Mouse (Mus musculus) urinary bladder, postnatal 0 days (tissue): Measurements from ENCODE around the gene Prdm15. TPM values are rescaled to one million over a fixed set of nuclear protein-coding genes. Genes with fewer than 3 reads are reported as not detected.

Experiments used
- microRNA-seq: library from miRNA; unstranded; fragments of <30 nt; microRNA quantifications from one replicate; pipeline ENCODE4, GENCODE M21; 2016
- polyA plus RNA-seq: library from polyadenylated mRNA; unstranded; fragments of >200 nt; fragmentation: Nextera tagmentation; extraction: Ambion mirVana; gene quantifications from 2 replicates; pipeline ENCODE4 v1.2.1, GENCODE M21; 2015

Prdm15 gene
- 3.5 and 3.9 TPM in 2 replicates for polyA plus RNA-seq

DNA sequence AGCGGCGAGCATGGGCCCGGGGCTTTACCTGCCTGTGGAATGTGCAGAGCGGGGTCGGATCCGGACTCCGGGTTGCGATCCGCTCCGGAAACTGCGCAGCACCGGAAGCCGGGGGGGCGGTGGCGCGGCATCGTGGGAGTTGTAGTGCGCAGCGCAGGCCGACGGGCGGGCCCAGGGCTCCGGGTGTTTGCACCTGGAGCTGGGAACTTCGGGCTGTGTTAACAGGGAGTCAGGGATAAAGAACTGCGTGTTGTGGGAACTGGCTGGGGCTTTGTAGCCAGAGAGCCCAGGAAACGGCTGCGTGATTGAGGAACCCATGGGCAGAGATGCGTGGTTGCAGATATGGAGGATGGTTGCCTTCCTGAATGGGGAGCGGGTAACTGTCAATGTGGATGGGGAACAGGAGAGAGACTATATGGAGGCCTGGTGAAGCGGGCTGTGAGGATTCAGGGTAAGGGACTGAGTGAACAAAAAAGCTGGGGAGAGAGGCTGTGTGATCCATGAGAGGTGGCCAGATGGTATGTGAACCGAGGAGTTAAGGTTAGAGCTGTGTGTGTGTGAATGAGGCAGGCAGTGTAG is at the start of gene Prdm15:
TSS of gene Prdm15 (minus strand) at position 110 of the 579 bp plus-strand sequence.

DNA sequence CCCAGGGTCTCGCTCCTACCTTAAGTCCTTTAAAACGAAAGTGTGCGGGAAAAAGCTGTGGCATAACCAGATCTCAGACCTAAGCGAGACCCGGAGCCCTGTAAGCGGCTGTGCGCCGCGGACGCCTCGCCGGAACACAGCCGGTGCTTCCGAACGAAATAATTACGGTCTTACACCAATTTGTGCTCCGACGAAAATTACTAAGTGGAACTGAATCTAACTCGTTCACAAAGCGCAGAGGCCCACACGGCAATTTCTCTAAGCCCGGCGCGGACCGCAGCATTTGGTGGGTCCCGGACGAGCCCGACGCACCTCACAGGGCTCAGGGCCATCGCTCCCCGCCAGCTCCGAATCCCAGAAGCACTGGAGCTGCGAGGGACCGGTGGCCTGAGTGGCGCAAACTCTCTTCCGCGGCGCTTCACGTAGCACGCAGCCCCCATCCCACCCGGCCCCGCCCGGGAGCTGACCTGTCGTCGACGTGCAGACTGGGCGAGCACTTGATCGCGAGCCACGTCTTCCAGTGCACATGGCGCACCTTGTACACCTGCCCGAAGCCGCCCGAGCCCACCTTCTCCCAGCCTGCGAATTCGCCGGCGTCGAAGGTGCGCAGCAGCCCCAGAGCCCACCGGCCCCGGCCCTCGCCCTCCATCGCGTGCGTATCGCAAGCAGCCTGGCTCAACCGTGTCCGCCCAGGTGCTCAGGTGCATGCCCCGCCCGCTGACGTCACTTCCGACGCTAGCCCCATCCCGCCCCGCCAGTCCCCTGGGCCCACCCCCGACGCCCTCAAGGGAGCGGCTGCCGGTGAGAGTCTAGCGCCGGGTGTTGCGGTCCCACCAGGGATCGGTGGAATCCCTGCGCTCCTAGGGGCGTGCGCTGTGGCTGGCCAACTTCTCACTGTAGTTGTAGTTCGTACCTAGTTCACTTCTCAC is 88.3 kb downstream of the Prdm15 start, which contains the start of gene Ripk4:
TSS of gene Ripk4 (minus strand) at position 727 of the 929 bp plus-strand sequence.

Small RNAs within 50 kb of the gene (microRNA-seq; reads per million reads assigned to microRNA genes)
- gene Mir6964 = not detected

Other genes starting within 250 kb of the Prdm15 start
- gene Tmprss2, start 240.7 kb downstream of the Prdm15 start, polyA plus RNA-seq = 143 and 158 TPM in 2 replicates
- gene Ripk4, start 88.1 kb downstream of the Prdm15 start, polyA plus RNA-seq = 19.4 and 20.4 TPM in 2 replicates
- gene C2cd2, start 110.7 kb upstream of the Prdm15 start, polyA plus RNA-seq = 22.7 and 28.2 TPM in 2 replicates
- 6.4 and 8.2 TPM in 2 replicates for gene Zbtb21, start 110.8 kb upstream of the Prdm15 start, polyA plus RNA-seq
- gene B230307C23Rik, start 145.5 kb upstream of the Prdm15 start, polyA plus RNA-seq = 17.0 and 19.6 TPM in 2 replicates
- gene A630089N07Rik, start 230.6 kb upstream of the Prdm15 start, polyA plus RNA-seq = 4.0 and 4.6 TPM in 2 replicates